Mouse (Mus musculus) heart, embryonic 15.5 days (tissue): ENCODE data around the gene Map3k15. TPM values are rescaled to one million over a fixed set of nuclear protein-coding genes. Genes with fewer than 3 reads are reported as not detected.

Source experiments
- polyA plus RNA-seq: library from polyadenylated mRNA; unstranded; fragments of >200 nt; fragmentation: Nextera tagmentation; extraction: Ambion mirVana; gene quantifications from 2 replicates; pipeline ENCODE4 v1.2.1, GENCODE M21; 2015

The Map3k15 gene
- polyA plus RNA-seq, 1 experiment from 2014 or later: 0.21 TPM

Other genes with a start within 250 kb of the Map3k15 start
- gene Pdha1, start 150.0 kb downstream of the Map3k15 start, polyA plus RNA-seq: 277 and 305 TPM in 2 replicates